Mouse (Mus musculus) small intestine, adult 2 months (tissue): ENCODE results near the gene Ankrd27. TPM values are rescaled to one million over a fixed set of nuclear protein-coding genes. Genes with fewer than 3 reads are reported as not detected.

Experiments
- H3K27ac ChIP-seq: fragments of 200-500 bp; 2 replicates; pipeline ENCODE4 v1.5.1; 2012; ENCODE audit warnings: low read depth, low read length, control low read depth, inconsistent platforms; ENCODE audit not compliant: insufficient read depth
- H3K27me3 ChIP-seq: fragments of 200-500 bp; 2 replicates; pipeline ENCODE4 v1.6.1; 2012; ENCODE audit warnings: mild to moderate bottlenecking, moderate library complexity, low read length, inconsistent platforms; ENCODE audit not compliant: control insufficient read depth, insufficient read depth
- H3K36me3 ChIP-seq: fragments of 200-500 bp; 2 replicates; pipeline ENCODE4 v1.6.1; 2012; ENCODE audit warnings: mild to moderate bottlenecking, low read length, control low read depth, inconsistent platforms; ENCODE audit not compliant: control insufficient read depth, insufficient read depth
- H3K4me1 ChIP-seq: fragments of 200-500 bp; 2 replicates; pipeline ENCODE4 v1.6.1; 2012; ENCODE audit warnings: low read length, inconsistent platforms, mixed read lengths; ENCODE audit not compliant: control insufficient read depth, insufficient read depth, insufficient read length
- H3K4me3 ChIP-seq: fragments of 200-500 bp; 2 replicates; pipeline ENCODE4 v1.5.1; 2012; ENCODE audit warnings: low read depth, mild to moderate bottlenecking, control low read depth, inconsistent platforms, low read length, moderate library complexity
- CTCF ChIP-seq: fragments of 200-500 bp; IDR thresholded peaks from 2 replicates; pipeline ENCODE4 v1.5.1; 2012; ENCODE audit warnings: low read depth, mild to moderate bottlenecking, control low read depth, inconsistent platforms, low read length, moderate library complexity, mixed read lengths; ENCODE audit not compliant: insufficient replicate concordance, insufficient read length; ENCODE audit errors: extremely low read depth
- POLR2A ChIP-seq: fragments of 200-500 bp; IDR thresholded peaks from 2 replicates; pipeline ENCODE4 v1.6.1; 2012; ENCODE audit warnings: low read depth, mild to moderate bottlenecking, control low read depth, inconsistent platforms, low read length, moderate library complexity
- WGBS: fragments of 180-500 bp; shearing (Covaris S2); methylation state at CpG from one replicate; pipeline ENCODE4 v1.1.7; 2018; 5-methylcytosine and 5-hydroxymethylcytosine counted together
- polyA plus RNA-seq: library from polyadenylated mRNA; depleted of rRNA; stranded (reverse); fragments of >200 nt; gene quantifications from 2 replicates; pipeline ENCODE4 v1.2.3, GENCODE M21; 2012; rRNA removed

Gene Ankrd27
- polyA plus RNA-seq = 8.5 and 13.5 TPM in 2 replicates

DNA sequence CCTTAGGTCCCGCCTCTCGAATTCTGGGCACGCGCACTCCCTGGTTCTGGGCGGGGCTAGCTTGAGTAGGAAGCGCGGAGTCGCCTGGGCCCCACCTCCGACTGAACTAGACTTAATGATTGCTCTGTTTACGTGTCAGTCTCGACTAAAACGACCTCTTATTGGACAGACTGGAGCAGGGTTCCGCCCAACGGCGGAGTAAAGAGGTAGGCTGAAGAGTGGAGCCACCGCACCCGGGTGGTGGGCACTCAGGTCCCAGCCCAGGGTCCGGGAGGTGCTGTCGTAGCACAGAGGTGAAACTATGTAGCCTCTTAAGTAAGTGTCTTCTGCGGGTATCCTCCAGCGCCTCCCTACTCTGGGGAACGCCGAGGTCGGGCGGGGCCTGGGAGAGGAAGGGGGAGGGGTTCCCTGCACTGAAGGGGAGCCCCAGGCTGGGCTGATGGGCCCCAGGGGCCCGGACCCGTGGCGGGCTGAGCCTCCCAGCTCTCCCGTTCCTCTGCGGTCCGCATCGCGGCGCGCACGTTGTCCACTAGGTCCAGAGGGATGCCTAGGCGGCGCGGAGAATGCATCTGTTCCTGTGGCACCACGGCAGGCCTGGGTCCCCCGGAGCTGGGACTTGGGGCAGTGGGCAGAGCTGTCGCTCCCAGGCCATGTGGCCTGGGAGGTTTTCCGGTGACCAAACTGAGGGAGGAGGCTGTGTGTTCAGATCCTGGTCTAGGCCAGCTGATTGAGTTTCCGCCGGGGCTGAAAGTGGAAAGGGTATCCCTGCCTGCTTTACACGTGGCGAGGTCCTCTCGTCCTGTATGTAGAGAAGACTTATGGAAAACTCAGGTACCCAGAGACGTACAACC lies at the start of gene Ankrd27:
Gene Ankrd27 (plus strand): TSS at position 190 of the 851 bp plus-strand sequence.
- peaks cover 19% of the 10 kb centered on the region for H3K27me3 ChIP-seq
- no peak for TF ChIP-seq CTCF
- TF ChIP-seq POLR2A = peak; percentile 45; the same call in 1 of the 2 replicates
- under 1% methylated on average over 49 of the region's 49 CpGs for WGBS
- no peak within 1 kb of the TSS for H3K27ac ChIP-seq
- peak within 1 kb of the TSS; percentile 86 for H3K4me3 ChIP-seq
- H3K4me1 ChIP-seq = peaks cover 5% of the 10 kb centered on the region
- H3K36me3 ChIP-seq = no peaks in the 10 kb centered on the region

DNA sequence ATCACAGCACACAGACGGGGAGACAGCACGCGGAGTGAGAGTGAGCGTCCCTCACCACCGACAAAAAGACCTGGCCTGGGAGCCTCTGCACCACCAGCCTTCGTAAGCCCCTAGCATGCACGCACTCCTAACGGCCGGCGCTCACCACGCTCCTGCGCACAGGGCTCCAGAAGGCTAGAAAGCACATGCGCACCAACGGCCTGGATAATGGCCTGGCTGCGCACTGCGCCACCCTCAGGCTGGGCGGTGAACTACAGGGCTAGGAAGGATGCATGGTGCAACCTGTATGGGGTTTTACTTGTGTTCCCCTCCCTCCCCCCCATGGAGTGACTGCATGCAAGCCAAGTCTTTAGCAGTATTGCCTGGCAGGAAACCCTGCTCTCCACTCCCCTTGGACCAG lies 48.5 kb upstream of the Ankrd27 start, which contains the start of gene Tdrd12:
Gene Tdrd12 (minus strand): TSS at position 184 of the 400 bp plus-strand sequence.
- no peak within 1 kb of the TSS for H3K27ac ChIP-seq
- 94% methylated on average over 17 of the region's 17 CpGs for WGBS
- peak; percentile 14; the same call in 1 of the 2 replicates for TF ChIP-seq CTCF
- TF ChIP-seq POLR2A = no peak
- no peaks in the 10 kb centered on the region for H3K27me3 ChIP-seq
- peaks cover 7% of the 10 kb centered on the region; the same call in 1 of the 2 replicates for H3K4me1 ChIP-seq
- no peaks in the 10 kb centered on the region for H3K36me3 ChIP-seq
- H3K4me3 ChIP-seq = no peak within 1 kb of the TSS

DNA sequence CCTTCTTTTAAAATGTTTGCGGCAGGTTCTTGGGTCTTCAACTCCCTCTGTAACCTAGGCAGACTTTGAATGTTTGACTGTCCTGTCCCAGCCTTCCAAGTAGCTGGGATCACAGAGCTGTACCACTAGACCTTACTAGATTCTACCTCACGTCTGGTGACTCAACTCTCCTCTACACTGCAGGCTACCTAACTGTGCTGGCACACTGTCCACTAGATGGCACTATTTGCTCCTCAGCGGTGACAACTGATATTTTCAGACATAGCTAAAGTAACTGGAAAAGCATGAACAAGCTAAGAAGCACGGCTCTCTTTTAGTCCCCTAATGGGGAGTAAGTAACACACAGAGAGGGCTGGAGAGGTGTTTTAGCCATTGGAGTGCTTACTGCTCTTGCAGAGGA lies 40.2 kb upstream of the Ankrd27 start:
- H3K27me3 ChIP-seq = no peaks in the 10 kb centered on the region
- H3K4me3 ChIP-seq = no peak overlapping the region
- TF ChIP-seq POLR2A = no peak
- TF ChIP-seq CTCF = peak; percentile 57; the same call in 1 of the 2 replicates
- no peaks in the 10 kb centered on the region for H3K4me1 ChIP-seq
- peaks cover 22% of the 10 kb centered on the region for H3K36me3 ChIP-seq
- H3K27ac ChIP-seq = no peak overlapping the region
- 28% methylated on average over 4 of the region's 4 CpGs for WGBS

DNA sequence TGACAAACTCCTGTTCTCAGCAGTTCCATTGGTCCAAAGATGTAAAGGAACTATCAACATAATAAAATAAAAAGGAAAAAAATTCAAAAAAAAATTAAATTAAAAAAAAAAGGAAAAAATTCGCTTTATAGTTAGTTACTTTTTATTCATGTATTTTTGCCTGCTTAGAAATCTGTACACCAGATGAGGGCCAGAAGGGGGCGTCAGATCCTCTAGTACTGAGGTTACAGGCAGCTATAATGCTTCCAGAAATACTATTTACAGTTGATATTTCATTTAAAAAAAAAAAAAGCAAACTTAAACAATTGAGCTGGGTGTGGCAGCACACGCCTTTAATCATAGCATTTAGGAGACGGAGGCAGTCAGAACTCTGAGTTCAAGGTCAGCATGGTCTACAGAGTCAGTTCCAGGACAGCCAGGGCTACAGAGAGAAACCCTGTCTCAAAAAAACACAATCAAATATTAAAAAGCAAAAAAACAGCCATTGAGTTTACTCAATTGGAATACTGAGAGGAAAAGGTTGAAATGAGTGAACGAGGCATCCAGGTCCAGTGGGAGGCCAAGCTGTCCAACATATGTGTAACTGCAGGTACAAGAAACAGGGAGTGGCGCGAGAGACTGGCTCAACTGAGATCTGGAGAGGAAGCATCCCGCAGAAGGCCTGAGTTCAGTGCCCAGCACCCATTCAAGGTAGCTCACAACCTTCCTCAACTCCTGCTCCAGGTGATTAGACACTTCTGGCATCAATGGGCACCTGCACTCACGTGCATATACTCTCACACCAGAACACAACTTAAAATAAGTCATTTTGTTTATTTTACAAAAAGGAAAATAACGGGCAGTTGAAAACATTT lies 32.1 kb upstream of the Ankrd27 start:
- H3K27ac ChIP-seq = peak overlapping the region; percentile 96
- no peaks in the 10 kb centered on the region for H3K27me3 ChIP-seq
- H3K4me3 ChIP-seq = peak overlapping the region; percentile 72
- WGBS = 22% methylated on average over 10 of the region's 10 CpGs
- peaks cover 19% of the 10 kb centered on the region for H3K4me1 ChIP-seq
- no peak for TF ChIP-seq CTCF
- TF ChIP-seq POLR2A = no peak
- H3K36me3 ChIP-seq = peaks cover 13% of the 10 kb centered on the region

DNA sequence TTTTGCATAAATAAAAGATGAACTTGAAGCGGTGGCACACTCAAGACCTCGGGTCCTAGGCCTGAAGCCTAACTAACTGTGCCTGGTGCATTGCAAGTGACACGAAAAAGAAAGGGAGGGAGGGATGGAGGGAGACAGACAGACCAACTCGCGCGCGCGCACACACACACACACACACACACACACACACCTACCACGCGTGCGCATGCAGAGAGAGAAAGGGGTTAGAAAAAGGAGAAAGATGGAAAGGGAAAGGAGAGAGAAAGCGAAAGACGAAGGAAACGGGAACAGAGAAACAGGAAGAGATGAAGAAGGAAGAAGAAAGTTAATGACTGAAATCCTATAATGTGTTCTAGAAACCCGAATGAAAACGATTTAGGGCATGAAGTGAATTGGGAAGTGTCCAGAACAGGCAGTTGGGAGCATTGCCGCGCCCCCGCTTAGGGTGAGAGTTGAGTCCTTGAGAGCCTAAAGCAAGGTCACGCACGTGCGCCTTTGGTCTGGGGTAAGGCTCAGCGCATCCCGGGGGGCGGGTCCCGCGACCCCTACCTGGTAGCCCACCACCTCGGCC lies 31.4 kb upstream of the Ankrd27 start:
- WGBS = 2% methylated on average over 28 of the region's 28 CpGs
- peak overlapping the region; percentile 72 for H3K4me3 ChIP-seq
- TF ChIP-seq CTCF (no peak), POLR2A (no peak)
- peaks cover 20% of the 10 kb centered on the region for H3K4me1 ChIP-seq
- H3K27ac ChIP-seq = peak overlapping the region; percentile 96
- H3K27me3 ChIP-seq = no peaks in the 10 kb centered on the region
- H3K36me3 ChIP-seq = peaks cover 8% of the 10 kb centered on the region

DNA sequence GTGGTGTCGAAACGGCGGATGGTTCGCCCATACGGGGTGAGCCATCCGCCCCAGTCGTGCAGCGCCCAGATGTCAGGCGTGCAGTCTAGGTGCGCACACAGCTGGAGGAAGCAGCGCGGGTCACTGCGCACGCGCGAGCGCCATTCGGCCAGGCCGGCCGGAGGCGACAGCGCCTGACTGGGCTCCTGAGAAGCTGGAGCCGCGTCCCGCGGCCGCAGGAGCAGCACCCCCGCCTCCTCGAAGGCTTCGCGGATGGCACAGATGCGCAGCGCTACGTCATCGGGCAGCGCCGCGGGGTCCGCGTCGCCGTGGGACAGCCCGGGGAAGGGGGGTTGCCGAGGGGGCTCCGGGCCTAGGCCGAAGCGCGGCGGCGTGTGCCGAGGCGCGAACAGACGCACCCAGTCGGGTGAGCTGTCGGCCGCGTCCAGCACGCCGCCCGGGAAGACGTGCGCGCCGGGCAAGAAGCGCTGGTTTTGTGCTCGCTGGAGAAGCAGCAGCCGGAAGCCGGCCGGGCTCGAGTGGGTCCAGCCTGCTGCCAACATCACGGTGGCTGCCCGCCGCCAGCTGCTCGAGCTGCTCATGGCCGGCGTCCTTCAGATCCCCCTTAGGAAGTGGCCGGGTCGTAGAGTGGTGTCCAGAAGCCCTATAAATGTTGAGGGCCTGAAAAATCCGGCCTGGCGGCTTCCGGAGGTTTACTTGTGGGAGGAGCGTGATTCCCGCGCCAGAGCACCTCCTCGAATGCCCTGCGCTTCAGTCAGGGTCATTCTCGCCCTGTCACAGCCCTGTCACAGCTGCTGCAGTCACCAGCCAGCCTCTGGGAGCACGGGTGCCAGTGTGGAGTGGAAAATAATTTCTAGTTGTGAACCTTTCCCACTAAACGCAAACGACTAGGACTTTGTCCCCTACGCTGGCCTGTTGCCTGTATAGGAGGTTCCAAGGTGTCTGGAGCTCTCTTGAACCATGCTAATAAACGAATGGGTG lies 30.5 kb upstream of the Ankrd27 start:
- no peaks in the 10 kb centered on the region for H3K27me3 ChIP-seq
- peak; percentile 90 for TF ChIP-seq POLR2A
- TF ChIP-seq CTCF = no peak
- H3K36me3 ChIP-seq = 0 out of 2 replicates have a peak, but pooled peaks cover 3% of the 10 kb centered on the region
- WGBS = under 1% methylated on average over 93 of the region's 93 CpGs
- H3K4me1 ChIP-seq = peaks cover 20% of the 10 kb centered on the region
- H3K27ac ChIP-seq = peak overlapping the region; percentile 96
- H3K4me3 ChIP-seq = peak overlapping the region; percentile 72
